Mouse (Mus musculus): ENCODE results near the gene Tenm3. TPM values are rescaled to one million over a fixed set of nuclear protein-coding genes. Genes with fewer than 3 reads are reported as not detected.

The Tenm3 gene
- polyA plus RNA-seq, 1 experiment from 2014 or later = 8.3 TPM

DNA sequence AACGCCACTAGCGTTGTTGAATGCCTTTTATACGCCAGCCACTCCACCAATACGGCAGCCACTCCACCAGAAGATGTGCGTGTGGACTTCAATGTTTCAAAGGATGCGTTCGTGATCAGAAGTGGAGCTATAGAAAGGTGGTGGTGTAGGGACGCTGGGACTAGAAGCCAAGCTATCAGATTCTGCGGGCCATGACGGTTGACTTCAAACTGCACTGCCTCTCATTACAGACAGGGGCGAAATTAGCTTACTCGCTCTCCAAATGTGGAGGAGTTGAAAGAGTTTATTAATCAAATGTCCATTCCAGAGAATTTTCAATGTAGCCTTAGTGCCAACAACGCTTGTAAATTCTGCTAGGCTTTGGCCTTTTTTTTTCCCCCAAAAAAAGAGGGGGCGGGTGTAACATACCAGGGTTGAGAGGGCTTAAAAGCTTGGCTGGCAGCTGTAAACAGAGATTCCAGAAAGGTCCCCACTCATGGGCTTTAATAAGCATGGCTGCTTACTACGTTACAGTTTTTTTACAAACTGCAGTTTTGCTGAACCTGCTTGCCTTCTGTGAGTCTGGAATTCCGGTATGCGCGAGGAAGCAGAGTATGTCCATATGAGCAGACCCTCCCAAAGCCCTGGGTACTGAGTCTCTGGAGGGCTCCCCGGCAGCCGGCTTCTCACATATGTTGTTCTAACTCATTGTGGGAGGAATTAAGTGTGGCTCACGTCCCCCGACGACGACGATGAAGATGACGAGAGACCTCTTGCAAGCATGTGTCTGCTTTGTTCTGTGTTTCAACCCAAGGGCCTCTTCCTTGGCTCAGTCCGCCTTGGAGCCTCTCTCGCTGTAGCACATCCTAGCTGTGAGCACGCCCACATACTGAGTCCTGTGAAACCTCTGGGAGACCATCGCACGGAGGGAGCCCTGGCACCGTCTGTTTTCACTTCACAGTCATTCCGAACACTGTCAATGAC, 361.8 kb downstream of the Tenm3 start:
- Histone ChIP-seq H3K9me3 (ENCODE audit: control insufficient read depth, low read length) (no peaks in the 10 kb centered on the region), H3K36me3 (ENCODE audit: control insufficient read depth, insufficient read depth, low read length) (no peaks in the 10 kb centered on the region), H3K27me3 (ENCODE audit: control insufficient read depth, insufficient read depth, low read length) (no peaks in the 10 kb centered on the region), H3K4me3 (ENCODE audit: control insufficient read depth in 1 of 2, insufficient read depth in 1 of 2, low read depth in 1 of 2, low read length in 2 of 2) (no peak overlapping the region), H3K4me1 (ENCODE audit: control insufficient read depth in 2 of 2, insufficient read depth in 2 of 2, low read length in 2 of 2) (peaks cover 0 to 2% of the 10 kb centered on the region in 2 experiments; a peak in 1 of 4 replicates), H3K4me2 (ENCODE audit: low read length) (peak overlapping the region; percentile 45), H3K9ac (ENCODE audit: low read length) (no peak overlapping the region), H3K27ac (replicated peaks in 1 of 2; ENCODE audit: control insufficient read depth in 1 of 2, insufficient read depth in 1 of 2, low read depth in 2 of 2, low read length in 2 of 2) (0 out of 4 replicates have a peak overlapping the region, but pooled peaks of 1 of the 2 experiments have one; percentile 27)
- 63% methylated on average over 33 of the region's 33 CpGs for WGBS
- no peak for ATAC-seq (ENCODE audit: insufficient number of reproducible peaks, insufficient read depth, low FRiP score, low read depth)

DNA sequence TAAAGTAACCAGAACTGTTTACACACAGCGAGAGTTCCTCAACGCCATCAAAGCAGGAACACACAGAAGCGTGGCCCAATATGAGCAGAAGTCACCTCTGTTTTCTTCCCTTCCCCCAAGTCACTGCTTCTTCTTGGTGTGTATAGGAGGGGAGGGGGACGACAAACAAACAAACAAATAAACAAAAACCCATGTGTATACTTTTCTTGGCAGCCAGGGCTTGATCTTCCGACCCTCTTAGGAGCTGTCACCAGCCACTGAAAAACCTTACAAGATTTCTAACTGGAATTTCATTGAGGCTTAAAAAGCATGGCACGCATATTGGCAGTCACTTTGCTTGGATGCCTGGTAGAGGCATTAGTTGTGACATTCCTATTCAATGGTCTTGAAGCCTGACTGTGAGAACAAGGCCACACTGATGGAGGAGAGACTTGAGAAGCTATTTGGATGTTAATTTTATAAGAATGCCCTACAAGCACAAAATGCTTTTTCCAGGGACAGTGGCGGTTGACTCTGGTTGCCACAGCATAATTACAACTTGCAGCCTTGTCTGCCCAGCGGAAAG, 366.3 kb downstream of the Tenm3 start:
- Histone ChIP-seq H3K4me3 (ENCODE audit: control insufficient read depth in 1 of 2, insufficient read depth in 1 of 2, low read depth in 1 of 2, low read length in 2 of 2) (no peak overlapping the region), H3K4me1 (ENCODE audit: control insufficient read depth in 2 of 2, insufficient read depth in 2 of 2, low read length in 2 of 2) (peaks cover 4 to 14% of the 10 kb centered on the region in 2 experiments; a peak in 3 of 4 replicates), H3K27me3 (ENCODE audit: control insufficient read depth, insufficient read depth, low read length) (no peaks in the 10 kb centered on the region), H3K36me3 (ENCODE audit: control insufficient read depth, insufficient read depth, low read length) (no peaks in the 10 kb centered on the region), H3K4me2 (ENCODE audit: low read length) (no peak overlapping the region), H3K27ac (replicated peaks in 1 of 2; ENCODE audit: control insufficient read depth in 1 of 2, insufficient read depth in 1 of 2, low read depth in 2 of 2, low read length in 2 of 2) (no peak overlapping the region), H3K9me3 (ENCODE audit: control insufficient read depth, low read length) (no peaks in the 10 kb centered on the region), H3K9ac (ENCODE audit: low read length) (no peak overlapping the region)
- 80% methylated on average over 8 of the region's 8 CpGs for WGBS
- no peak for ATAC-seq (ENCODE audit: insufficient number of reproducible peaks, insufficient read depth, low FRiP score, low read depth)

DNA sequence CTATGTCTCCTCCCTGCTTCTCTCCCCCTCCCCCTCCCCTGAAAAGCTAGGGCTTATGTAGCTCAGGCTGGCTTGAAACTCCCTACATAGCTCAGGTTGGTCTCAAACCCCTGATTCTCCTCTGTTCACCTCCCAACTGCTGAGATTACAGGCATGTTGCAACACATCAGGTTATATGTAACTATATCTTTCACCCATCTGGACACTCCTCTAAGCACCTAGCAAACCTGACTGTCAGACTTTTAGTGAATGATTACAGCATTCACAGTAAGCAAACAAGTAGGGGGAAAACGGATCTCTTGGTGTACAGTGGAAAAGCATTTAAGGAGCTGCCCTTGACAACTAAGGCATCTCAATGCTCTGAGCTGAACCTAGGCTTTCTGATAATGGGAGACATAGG, 366.9 kb downstream of the Tenm3 start:
- H3K4me2 ChIP-seq (ENCODE audit: low read length) = no peak overlapping the region
- H3K9ac ChIP-seq (ENCODE audit: low read length) = no peak overlapping the region
- no peak overlapping the region for H3K4me3 ChIP-seq (ENCODE audit: control insufficient read depth in 1 of 2, insufficient read depth in 1 of 2, low read depth in 1 of 2, low read length in 2 of 2)
- no peak for ATAC-seq (ENCODE audit: insufficient number of reproducible peaks, insufficient read depth, low FRiP score, low read depth)
- no peaks in the 10 kb centered on the region for H3K36me3 ChIP-seq (ENCODE audit: control insufficient read depth, insufficient read depth, low read length)
- H3K27ac ChIP-seq (replicated peaks in 1 of 2; ENCODE audit: control insufficient read depth in 1 of 2, insufficient read depth in 1 of 2, low read depth in 2 of 2, low read length in 2 of 2) = no peak overlapping the region
- no peaks in the 10 kb centered on the region for H3K9me3 ChIP-seq (ENCODE audit: control insufficient read depth, low read length)
- H3K27me3 ChIP-seq (ENCODE audit: control insufficient read depth, insufficient read depth, low read length) = no peaks in the 10 kb centered on the region
- 71% methylated on average over 1 of the region's 1 CpGs for WGBS
- peaks cover 4 to 14% of the 10 kb centered on the region in 2 experiments; a peak in 3 of 4 replicates for H3K4me1 ChIP-seq (ENCODE audit: control insufficient read depth in 2 of 2, insufficient read depth in 2 of 2, low read length in 2 of 2)

DNA sequence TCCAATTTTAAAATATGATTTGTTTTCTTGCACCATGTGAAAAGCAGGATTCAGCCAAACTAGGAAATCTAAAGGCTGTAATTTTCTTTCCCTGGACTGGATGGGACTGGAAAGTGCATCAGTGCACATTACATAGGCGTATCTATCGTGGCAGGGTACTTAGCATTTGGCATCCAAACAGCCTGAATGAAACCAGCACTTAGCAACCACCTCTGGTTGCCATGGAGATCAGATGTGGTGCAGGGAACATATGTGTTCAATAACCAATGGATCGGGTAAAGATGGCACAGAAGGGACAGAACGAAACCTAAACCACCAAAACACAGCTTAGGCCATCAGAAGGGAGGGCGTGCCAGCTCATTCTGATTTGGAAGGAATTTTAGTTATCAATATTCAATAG, 376.1 kb downstream of the Tenm3 start:
- Histone ChIP-seq H3K4me2 (ENCODE audit: low read length) (no peak overlapping the region), H3K27ac (replicated peaks in 1 of 2; ENCODE audit: control insufficient read depth in 1 of 2, insufficient read depth in 1 of 2, low read depth in 2 of 2, low read length in 2 of 2) (no peak overlapping the region), H3K9ac (ENCODE audit: low read length) (no peak overlapping the region), H3K4me1 (ENCODE audit: control insufficient read depth in 2 of 2, insufficient read depth in 2 of 2, low read length in 2 of 2) (peaks cover 0 to 1% of the 10 kb centered on the region in 2 experiments; a peak in 1 of 4 replicates), H3K36me3 (ENCODE audit: control insufficient read depth, insufficient read depth, low read length) (no peaks in the 10 kb centered on the region), H3K27me3 (ENCODE audit: control insufficient read depth, insufficient read depth, low read length) (no peaks in the 10 kb centered on the region), H3K4me3 (ENCODE audit: control insufficient read depth in 1 of 2, insufficient read depth in 1 of 2, low read depth in 1 of 2, low read length in 2 of 2) (no peak overlapping the region), H3K9me3 (ENCODE audit: control insufficient read depth, low read length) (no peaks in the 10 kb centered on the region)
- WGBS = 93% methylated on average over 5 of the region's 5 CpGs
- no peak for ATAC-seq (ENCODE audit: insufficient number of reproducible peaks, insufficient read depth, low FRiP score, low read depth)

DNA sequence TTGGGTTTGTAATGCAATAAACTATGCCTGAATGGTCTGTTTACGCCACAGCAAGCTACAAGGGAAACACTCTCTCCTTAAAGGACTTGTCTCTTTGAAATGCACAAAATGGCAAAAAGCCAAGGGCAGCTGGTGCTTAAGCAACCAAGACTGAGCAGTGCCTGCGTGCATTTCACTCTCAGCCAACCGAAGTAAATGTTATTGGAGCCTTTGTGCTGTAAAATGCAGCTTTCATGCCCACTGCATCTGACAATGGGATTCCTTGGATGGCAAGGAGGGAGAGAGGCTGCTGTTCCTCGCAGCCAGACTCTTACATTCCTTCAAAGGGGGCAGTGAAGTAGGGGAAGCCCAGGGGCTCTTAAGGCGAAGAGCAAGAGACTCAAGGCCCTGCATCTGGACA, 385.4 kb downstream of the Tenm3 start:
- Histone ChIP-seq H3K4me2 (ENCODE audit: low read length) (no peak overlapping the region), H3K27me3 (ENCODE audit: control insufficient read depth, insufficient read depth, low read length) (no peaks in the 10 kb centered on the region), H3K36me3 (ENCODE audit: control insufficient read depth, insufficient read depth, low read length) (no peaks in the 10 kb centered on the region), H3K4me1 (ENCODE audit: control insufficient read depth in 2 of 2, insufficient read depth in 2 of 2, low read length in 2 of 2) (peaks cover 3 to 5% of the 10 kb centered on the region in 2 experiments; a peak in 3 of 4 replicates), H3K9me3 (ENCODE audit: control insufficient read depth, low read length) (no peaks in the 10 kb centered on the region), H3K27ac (replicated peaks in 1 of 2; ENCODE audit: control insufficient read depth in 1 of 2, insufficient read depth in 1 of 2, low read depth in 2 of 2, low read length in 2 of 2) (no peak overlapping the region; a peak in 1 of 4 replicates), H3K4me3 (ENCODE audit: control insufficient read depth in 1 of 2, insufficient read depth in 1 of 2, low read depth in 1 of 2, low read length in 2 of 2) (no peak overlapping the region), H3K9ac (ENCODE audit: low read length) (no peak overlapping the region)
- no peak for ATAC-seq (ENCODE audit: insufficient number of reproducible peaks, insufficient read depth, low FRiP score, low read depth)
- 34% methylated on average over 5 of the region's 5 CpGs for WGBS

DNA sequence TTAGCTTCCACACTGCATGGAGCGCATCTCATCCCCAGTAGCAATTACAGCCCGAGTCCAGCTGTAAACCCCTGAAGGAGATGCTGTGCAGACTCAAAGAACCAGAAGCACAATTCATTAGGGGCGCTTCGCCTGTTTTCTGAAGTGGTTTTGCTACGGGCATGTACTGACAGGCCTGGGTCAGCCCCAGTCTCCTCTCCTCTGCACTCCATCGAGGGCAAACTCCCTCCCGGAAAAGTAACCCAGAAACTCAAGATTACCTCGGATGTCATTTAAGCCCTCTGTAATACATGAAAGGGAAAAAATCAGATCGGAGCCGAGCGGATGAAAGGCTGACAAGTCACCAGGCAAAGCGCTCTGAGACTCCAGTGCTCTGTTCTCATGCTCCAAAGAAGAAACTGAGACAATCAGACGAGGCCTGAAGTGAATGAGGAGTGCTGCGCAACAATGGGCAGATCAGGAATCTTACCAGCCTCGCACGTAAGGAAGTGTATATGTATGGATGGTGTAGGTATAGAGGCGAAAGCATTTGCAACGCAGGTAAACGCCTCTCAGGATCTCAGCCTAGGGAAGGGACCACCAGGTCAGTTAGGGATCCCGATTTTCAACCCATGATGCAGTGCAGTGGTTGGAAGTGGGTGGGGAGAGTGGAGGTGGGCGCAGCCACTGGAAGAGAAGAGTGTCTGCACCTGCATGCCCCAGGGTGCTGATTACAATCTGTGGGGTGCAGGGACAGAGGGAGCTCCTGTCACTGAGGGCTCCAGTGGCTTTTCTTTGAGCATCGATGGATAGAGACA, 387.2 kb downstream of the Tenm3 start:
- Histone ChIP-seq H3K9me3 (ENCODE audit: control insufficient read depth, low read length) (no peaks in the 10 kb centered on the region), H3K4me3 (ENCODE audit: control insufficient read depth in 1 of 2, insufficient read depth in 1 of 2, low read depth in 1 of 2, low read length in 2 of 2) (no peak overlapping the region), H3K4me2 (ENCODE audit: low read length) (no peak overlapping the region), H3K27me3 (ENCODE audit: control insufficient read depth, insufficient read depth, low read length) (no peaks in the 10 kb centered on the region), H3K27ac (replicated peaks in 1 of 2; ENCODE audit: control insufficient read depth in 1 of 2, insufficient read depth in 1 of 2, low read depth in 2 of 2, low read length in 2 of 2) (no peak overlapping the region), H3K9ac (ENCODE audit: low read length) (no peak overlapping the region), H3K4me1 (ENCODE audit: control insufficient read depth in 2 of 2, insufficient read depth in 2 of 2, low read length in 2 of 2) (peaks cover 3 to 5% of the 10 kb centered on the region in 2 experiments; a peak in 3 of 4 replicates), H3K36me3 (ENCODE audit: control insufficient read depth, insufficient read depth, low read length) (no peaks in the 10 kb centered on the region)
- WGBS = 52% methylated on average over 22 of the region's 22 CpGs
- no peak for ATAC-seq (ENCODE audit: insufficient number of reproducible peaks, insufficient read depth, low FRiP score, low read depth)

DNA sequence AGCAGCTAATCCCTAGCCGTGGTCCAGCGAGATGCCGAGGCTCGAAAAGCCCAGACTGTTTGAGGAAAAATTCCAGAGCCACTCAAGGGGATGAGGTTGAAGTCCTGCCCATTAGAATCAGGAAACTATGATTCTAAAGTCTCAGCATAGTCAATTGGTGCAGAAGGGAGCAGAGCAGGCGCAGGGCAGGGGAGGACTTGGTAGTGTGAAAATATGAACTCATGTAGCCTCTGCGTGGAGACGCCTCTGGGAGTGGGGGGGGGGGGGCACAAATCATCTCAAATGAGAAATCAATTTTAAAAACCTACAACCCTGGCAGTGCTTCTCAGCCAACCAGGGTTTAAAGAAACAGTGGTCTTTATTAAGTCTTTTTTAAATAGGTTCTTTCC, 392.5 kb downstream of the Tenm3 start:
- H3K36me3 ChIP-seq (ENCODE audit: control insufficient read depth, insufficient read depth, low read length) = no peaks in the 10 kb centered on the region
- peak overlapping the region; percentile 44 for H3K4me2 ChIP-seq (ENCODE audit: low read length)
- 26% methylated on average over 7 of the region's 7 CpGs for WGBS
- no peak for ATAC-seq (ENCODE audit: insufficient number of reproducible peaks, insufficient read depth, low FRiP score, low read depth)
- H3K9me3 ChIP-seq (ENCODE audit: control insufficient read depth, low read length) = no peaks in the 10 kb centered on the region
- H3K27ac ChIP-seq (replicated peaks in 1 of 2; ENCODE audit: control insufficient read depth in 1 of 2, insufficient read depth in 1 of 2, low read depth in 2 of 2, low read length in 2 of 2) = no peak overlapping the region
- no peak overlapping the region for H3K9ac ChIP-seq (ENCODE audit: low read length)
- no peaks in the 10 kb centered on the region for H3K27me3 ChIP-seq (ENCODE audit: control insufficient read depth, insufficient read depth, low read length)
- H3K4me3 ChIP-seq (ENCODE audit: control insufficient read depth in 1 of 2, insufficient read depth in 1 of 2, low read depth in 1 of 2, low read length in 2 of 2) = no peak overlapping the region
- peaks cover 10 to 19% of the 10 kb centered on the region in 2 experiments; a peak in 3 of 4 replicates for H3K4me1 ChIP-seq (ENCODE audit: control insufficient read depth in 2 of 2, insufficient read depth in 2 of 2, low read length in 2 of 2)

Data from heart, embryonic 14.5 days (tissue).